Mouse (Mus musculus) left cerebral cortex, postnatal 10 days (tissue): Measurements from ENCODE around the gene Slc5a10. TPM values are rescaled to one million over a fixed set of nuclear protein-coding genes. Genes with fewer than 3 reads are reported as not detected.

Experiments used
- DNase-seq, 2 experiments: peaks; one replicate each; pipeline ENCODE4 v3.0.0; 2021 to 2022; ENCODE audit warnings: low spot score in 2 of 2, mixed read lengths in 1 of 2; ENCODE audit errors: extremely low spot score in 1 of 2
- intact Hi-C: fragments of 180-260 bp; cut with DNase I; formaldehyde crosslinking; loops from one replicate; pipeline ENCODE4 v1.15.1; 2025
- total RNA-seq, 2 experiments: library from RNA; stranded (reverse); gene quantifications; 2 replicates each; pipeline ENCODE4 v1.2.3; 2021

The Slc5a10 gene
- total RNA-seq, 2 experiments from 2014 or later = not detected

DNA sequence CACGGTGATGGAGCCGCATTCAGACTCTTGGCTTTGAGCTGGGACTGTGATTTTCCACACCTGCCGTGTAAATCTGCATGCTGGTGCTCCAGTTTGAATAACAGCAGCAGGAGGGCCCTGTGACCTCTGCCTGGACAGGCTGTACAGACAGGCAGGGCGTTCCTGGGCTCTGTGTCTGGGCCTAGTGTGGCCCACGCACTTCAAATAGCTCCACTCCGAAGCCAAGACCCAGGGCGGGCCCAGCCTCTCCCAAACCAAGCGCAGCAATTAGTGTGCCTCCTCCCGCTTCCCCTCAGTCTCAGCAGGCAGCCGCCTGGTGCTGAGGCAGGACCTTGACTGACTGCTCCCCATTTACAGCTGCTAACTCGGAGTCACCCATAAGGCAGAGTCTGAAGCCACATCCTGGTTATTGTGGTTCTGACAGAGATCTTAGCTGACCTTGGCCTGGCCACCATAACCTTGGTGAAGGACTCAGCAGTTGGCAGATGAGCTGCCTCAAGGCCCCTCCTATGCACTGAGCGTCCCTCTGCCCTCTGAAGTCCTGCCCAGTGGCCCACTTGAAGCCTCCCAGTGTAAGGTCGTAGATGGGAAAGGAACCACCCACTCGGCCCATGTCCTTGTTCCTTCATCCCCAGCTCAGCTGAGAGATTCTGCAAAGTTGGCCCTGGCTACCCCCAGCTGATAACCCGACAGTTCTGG is 7.3 kb downstream of the Slc5a10 start:
- intact Hi-C loops = loop anchor here (5.0 to 10.0 kb wide), 4 partner anchors 46 to 609 kb away; no protein-coding TSS in a partner anchor
- DNase-seq = no peak

DNA sequence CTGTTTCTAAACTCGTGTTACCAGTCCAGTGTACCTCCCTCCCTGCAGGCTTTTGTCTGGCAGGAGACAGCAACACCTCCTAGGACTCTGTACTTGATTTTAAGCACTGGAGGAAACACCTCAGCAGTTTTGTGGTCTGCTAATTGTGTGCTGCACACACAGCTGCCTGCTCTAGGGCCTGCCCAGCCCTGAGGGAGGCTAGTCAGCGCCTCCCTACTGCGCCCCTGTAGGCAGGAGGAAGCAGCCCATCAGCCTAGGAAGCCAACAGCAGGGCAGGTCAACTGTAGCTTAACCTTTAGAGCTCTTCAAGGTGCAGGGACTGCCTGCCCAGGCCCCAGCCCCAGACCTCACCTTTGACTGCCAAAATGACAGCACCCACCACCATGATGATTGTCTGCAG is 11.7 kb downstream of the Slc5a10 start:
- DNase-seq = no peak
- intact Hi-C loops = no loop called here

- no peak for DNase-seq
- intact Hi-C loops = no loop called here
Observed at GRCm38 (mm10) chr11:61706232-61706631, 14.4 kb downstream of the Slc5a10 start.

DNA sequence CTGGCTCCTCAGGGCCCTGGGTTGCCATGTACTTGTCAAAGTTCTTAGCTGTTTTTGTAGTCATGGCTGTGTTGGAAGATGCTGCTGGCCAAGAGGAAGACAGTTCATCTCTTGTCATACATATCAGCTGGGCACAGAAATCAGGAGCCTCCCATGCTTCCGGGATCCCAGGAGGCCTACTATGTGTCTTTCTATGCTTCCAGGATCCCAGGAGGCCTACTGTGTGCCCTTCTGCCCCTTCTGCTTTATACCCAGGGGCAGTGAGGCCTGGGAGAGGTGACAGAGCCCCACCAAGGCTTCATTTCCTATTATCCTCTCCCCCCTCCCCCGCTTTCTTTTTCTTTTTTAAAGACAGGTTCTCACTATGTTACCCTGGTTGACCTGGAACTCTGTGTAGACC is 15.0 kb downstream of the Slc5a10 start:
- DNase-seq = no peak
- intact Hi-C loops = no loop called here

DNA sequence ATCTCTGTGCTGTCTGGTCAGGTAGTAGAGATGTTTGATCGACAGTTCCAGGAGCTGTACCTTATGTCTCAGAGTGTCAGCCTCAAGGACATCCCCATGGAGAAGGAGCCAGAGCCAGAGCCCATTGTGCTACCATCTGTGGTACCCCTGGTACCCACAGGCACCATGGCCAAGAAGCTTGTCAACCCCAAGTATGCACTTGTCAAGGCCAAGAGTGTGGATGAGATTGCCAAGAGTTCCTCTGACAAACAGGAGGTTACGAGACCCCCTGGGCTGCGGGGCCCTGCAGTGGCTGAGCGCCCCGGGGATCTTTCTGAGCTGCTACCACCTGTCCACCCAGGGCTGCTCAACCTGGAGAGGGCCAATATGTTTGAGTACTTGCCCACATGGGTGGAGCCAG is 18.1 kb downstream of the Slc5a10 start:
- intact Hi-C loops = no loop called here
- no peak for DNase-seq

- intact Hi-C loops = no loop called here
- DNase-seq = no peak
Observed at GRCm38 (mm10) chr11:61701696-61702095, 18.9 kb downstream of the Slc5a10 start.

DNA sequence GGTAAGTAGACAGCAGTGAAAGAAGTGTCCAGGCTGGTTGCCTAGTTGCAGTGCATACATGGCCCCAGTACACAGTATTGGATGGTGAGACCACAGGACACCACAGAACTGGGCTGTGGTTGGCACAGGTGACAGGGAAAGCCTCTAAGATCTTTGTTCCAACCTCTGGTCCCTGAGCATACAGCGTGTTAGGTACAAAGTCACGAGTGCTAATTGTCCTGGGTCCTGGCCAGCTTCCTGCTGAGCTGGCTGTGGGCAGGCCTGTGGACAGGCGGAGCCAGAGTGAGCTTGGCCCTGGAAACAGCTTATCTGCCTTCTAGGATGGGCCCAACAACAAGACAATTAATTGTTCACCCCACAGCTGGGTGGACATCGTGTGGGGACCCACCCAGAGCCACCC is 20.7 kb downstream of the Slc5a10 start:
- intact Hi-C loops = no loop called here
- DNase-seq = peak in 1 of 2 experiments; percentile 60

DNA sequence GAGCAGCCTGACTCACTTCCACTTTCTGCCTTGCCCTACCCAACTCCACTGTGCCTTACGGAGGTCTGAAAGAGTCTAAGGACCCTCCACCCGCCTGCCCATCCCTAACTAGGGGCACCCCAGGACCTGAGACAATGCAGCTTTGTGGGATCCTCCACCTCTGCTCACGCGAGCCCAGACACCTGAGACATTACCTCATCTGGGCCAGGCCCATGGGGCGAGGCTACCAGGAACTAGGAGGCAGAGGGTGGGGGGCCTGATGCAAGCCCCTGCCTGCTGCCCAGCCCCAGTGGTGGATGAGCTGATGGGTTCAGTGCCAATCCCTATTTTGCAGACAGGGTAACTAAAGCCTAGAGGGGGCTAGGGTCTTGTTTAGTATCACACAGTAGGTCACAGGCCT is 21.2 kb downstream of the Slc5a10 start:
- no peak for DNase-seq
- intact Hi-C loops = no loop called here

GRCm38 (mm10) chr11:61698852-61699251 is 21.8 kb downstream of the Slc5a10 start:
- intact Hi-C loops = no loop called here
- DNase-seq = no peak

- DNase-seq = no peak
- intact Hi-C loops = no loop called here
Observed at GRCm38 (mm10) chr11:61692996-61693395, 27.6 kb downstream of the Slc5a10 start.

DNA sequence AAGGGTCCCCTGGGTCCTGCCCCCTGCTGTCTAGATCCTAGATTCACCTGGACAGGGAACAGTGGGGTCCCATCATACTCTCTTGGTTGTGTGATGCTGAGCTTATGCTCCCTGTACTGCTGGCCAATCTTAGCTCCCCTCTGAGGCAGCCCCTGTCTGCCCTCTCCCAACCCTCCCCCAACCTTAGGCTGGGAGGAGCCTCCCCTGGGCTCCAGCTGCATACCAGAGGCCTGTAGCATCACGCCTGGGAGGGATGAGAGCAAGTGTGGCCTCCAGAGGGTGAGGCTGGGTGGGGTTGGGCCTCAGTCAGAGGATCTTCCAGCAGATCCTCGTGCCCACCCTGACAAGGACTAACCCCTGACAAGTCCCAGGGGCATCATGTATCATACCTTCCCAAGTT is 33.0 kb downstream of the Slc5a10 start:
- intact Hi-C loops = no loop called here
- DNase-seq = no peak

DNA sequence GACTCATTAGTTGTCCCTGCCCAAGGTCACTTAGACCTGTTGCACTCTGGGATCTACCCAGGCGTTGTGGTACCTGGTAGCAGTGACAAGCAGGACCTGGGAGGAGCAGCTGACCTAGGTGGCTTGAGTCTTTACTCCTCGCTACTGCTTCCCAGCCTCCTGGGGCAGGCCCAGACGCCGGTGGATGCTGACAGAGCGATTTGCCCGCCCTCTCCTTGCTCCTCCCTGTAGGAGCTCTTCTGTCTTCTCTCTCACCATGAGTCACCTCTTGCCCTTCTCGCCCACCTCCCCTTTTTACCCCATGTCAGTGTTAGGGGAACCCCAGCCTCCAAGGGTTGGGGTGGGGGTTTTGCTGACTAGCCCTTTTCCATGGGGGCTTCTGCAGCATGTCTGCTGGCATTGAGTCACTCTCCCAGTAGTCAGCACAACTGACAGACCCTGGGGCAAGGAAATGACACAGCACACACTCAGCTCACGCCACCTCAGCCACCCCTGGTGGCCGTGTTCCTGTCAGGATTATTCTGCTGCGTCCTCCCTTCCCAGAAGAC is 33.6 kb downstream of the Slc5a10 start:
- DNase-seq = no peak
- intact Hi-C loops = no loop called here

DNA sequence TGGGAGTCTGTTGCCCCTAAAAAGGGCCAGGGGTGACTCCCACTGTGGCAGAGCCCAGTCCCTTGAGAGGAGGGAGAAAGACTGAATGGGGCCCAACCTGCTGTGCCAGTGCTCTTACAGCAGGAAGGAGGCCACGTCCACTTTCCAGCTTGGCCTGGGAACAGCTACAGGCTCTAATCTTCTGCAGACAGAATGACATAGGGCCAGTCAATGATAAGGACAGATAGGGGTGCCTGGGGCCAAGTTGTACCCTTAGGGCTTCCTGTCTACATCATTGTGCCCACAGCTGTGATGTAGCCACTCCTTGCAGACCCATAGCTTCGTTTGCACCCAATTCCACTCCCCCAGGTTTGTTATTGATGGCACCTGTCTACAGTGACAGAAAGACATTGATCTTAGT is 34.5 kb downstream of the Slc5a10 start:
- no peak for DNase-seq
- intact Hi-C loops = no loop called here

GRCm38 (mm10) chr11:61685119-61685725 is 35.4 kb downstream of the Slc5a10 start:
- intact Hi-C loops = no loop called here
- no peak for DNase-seq

DNA sequence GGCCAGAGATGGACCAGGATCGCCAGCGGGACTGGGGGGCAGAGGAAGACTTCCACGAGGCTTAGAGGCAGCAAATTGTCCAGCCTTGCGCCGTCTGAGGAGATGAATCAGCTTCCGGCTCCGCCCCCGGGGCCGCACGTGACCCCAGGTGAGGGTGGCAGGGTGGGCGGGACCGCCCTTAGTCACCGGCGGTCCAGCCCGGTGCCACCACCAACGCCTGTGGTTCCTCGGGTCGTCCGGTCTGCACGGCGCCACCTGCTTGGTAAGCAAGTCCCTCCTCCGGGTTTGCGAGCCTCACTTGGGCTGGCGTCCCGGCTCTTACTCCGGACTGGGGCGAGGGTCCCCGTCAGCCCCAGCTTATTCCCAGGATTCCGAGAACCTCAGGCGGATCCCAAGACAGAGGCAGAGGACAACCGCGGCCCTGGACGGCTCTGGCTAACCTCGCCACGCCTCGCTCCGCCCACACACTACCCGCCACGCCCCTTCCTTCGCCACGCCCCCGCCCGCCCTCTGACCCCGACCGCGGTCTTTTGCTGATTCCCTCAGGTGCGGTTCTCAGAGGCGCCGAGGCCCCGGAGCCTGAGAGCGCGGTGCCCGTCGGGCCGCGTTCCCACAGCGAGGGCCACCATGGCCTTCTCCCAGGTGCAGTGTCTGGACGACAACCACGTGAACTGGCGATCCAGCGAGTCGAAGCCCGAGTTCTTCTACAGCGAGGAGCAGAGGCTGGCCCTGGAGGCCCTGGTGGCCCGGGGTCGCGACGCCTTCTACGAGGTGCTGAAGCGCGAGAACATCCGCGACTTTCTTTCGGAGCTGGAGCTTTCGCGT is 36.5 kb downstream of the Slc5a10 start, which contains the start of gene Fam83g:
Fam83g (plus strand) TSS at position 185 of the 825 bp plus-strand sequence.
- intact Hi-C loops = no loop called here
- peak in 1 of 2 experiments; percentile 51 for DNase-seq

GRCm38 (mm10) chr11:61679091-61679866 is 41.3 kb downstream of the Slc5a10 start:
- intact Hi-C loops = no loop called here
- DNase-seq = no peak

DNA sequence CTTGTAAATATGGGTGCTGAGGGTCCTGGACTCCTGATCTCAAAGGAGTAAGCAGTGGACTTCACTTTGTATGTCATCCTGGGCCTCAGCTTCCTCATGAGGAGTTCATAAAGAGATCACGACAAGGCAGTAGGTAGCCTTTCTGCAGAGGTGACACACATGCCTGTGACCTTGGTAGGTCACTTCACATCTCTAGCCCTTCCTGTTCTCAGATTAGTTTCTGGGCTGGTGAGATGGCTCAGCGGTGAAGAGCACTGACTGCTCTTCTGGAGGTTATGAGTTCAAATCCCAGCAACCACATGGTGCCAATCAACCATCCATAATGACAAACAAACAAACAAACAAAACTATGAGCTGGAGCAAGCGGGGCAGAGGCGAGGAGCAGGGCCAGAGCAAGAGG is 42.9 kb downstream of the Slc5a10 start:
- no peak for DNase-seq
- intact Hi-C loops = no loop called here

DNA sequence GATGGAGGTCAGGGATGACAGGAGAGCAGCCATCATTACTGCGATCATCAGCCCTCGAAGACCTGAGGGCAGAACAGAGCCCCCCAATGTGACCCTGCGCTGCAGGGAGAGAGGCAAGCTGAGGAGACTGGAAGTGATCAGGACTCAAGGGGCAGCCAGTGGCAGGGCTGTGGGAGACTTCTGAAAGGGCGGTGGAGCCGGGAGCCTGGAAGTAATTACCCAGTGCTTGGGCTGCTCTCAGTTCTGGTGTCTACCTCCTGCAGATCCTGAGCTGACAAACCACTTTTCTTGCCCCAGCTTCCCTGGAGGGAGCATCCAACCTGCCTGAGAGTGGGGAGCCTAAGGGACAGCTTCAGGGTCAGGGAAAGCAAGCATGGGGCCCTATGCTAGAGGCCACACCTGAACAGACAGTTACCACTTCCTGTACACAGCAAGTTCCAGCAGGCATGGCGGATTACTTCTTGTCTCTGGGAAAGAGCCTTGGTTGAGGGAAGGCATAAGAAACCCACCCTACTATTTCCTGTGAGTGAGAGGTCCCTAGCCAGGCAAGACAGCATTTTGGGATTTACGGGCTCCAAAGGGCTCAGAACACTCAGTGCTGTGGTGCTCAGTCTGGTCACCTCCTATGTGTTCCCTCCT is 44.3 kb downstream of the Slc5a10 start:
- intact Hi-C loops = no loop called here
- no peak for DNase-seq
